Mouse (Mus musculus) MEL (cell line): ENCODE results near the gene Gtf2ird1. TPM values are rescaled to one million over a fixed set of nuclear protein-coding genes. Genes with fewer than 3 reads are reported as not detected.
A peak's percentile ranks its signal among the peaks of the same experiment; 100 is the strongest.

Source experiments
- DNase-seq: peaks from one replicate; pipeline ENCODE4 v3.0.0; 2011; ENCODE audit warnings: low read depth, low spot score
- H3K27ac ChIP-seq: 2 replicates; pipeline ENCODE4 v1.5.1; 2012; ENCODE audit warnings: low read depth, mild to moderate bottlenecking, control low read depth, low read length, moderate library complexity; ENCODE audit not compliant: control insufficient read depth
- H3K27me3 ChIP-seq, 2 experiments: fragments of 150-350 bp in 1 of 2; sonication (generic) in 1 of 2; 2 replicates each; pipeline ENCODE4 v1.6.1; 2012; ENCODE audit warnings: low read length in 2 of 2, mild to moderate bottlenecking in 2 of 2, improper control_type of control experiment in 1 of 2, moderate library complexity in 1 of 2; ENCODE audit not compliant: insufficient read depth in 2 of 2, control insufficient read depth in 1 of 2
- H3K36me3 ChIP-seq, 2 experiments: 2 replicates each; pipeline ENCODE4 v1.6.1; 2012 to 2014; ENCODE audit warnings: low read length in 2 of 2, improper control_type of control experiment in 1 of 2, inconsistent platforms in 1 of 2, mild to moderate bottlenecking in 1 of 2; ENCODE audit not compliant: insufficient read depth in 2 of 2, control insufficient read depth in 1 of 2
- H3K4me1 ChIP-seq, 2 experiments: fragments of 150-350 bp in 1 of 2; sonication (generic) in 1 of 2; 2 replicates each; pipeline ENCODE4 v1.6.1; 2012; ENCODE audit warnings: low read length in 2 of 2, improper control_type of control experiment in 1 of 2, mild to moderate bottlenecking in 1 of 2; ENCODE audit not compliant: insufficient read depth in 2 of 2, control insufficient read depth in 1 of 2
- H3K4me3 ChIP-seq, 2 experiments: fragments of 150-350 bp in 1 of 2; sonication (generic) in 1 of 2; 2 replicates each; pipeline ENCODE4 v1.5.1; 2012; ENCODE audit warnings: low read depth in 2 of 2, low read length in 2 of 2, mild to moderate bottlenecking in 2 of 2, moderate library complexity in 2 of 2, control low read depth in 1 of 2, improper control_type of control experiment in 1 of 2; ENCODE audit not compliant: control insufficient read depth in 1 of 2, insufficient read depth in 1 of 2
- H3K79me2 ChIP-seq: 2 replicates; pipeline ENCODE4 v1.6.1; 2012; ENCODE audit warnings: mild to moderate bottlenecking, low read length, moderate library complexity; ENCODE audit not compliant: control insufficient read depth, poor library complexity, insufficient read depth
- H3K9ac ChIP-seq: 2 replicates; pipeline ENCODE4 v1.6.1; 2012; ENCODE audit warnings: low read depth, mild to moderate bottlenecking, control low read depth, low read length, moderate library complexity; ENCODE audit not compliant: control insufficient read depth, poor library complexity, severe bottlenecking
- H3K9me3 ChIP-seq: fragments of 150-350 bp; sonication (generic); replicated peaks from 2 replicates; pipeline ENCODE4 v1.6.1; 2012; ENCODE audit warnings: mild to moderate bottlenecking, low read length, improper control_type of control experiment, moderate library complexity; ENCODE audit not compliant: insufficient read depth
- CHD1 ChIP-seq: IDR thresholded peaks from 2 replicates; pipeline ENCODE4 v1.6.1; 2012; ENCODE audit warnings: low read depth, mild to moderate bottlenecking, inconsistent platforms, low read length, improper control_type of control experiment
- CTCF ChIP-seq, 3 experiments: IDR thresholded peaks in 2 of 3; conservative IDR thresholded peaks in 1 of 3; 2 replicates each; pipeline ENCODE4 v1.5.1; 2011 to 2012; ENCODE audit warnings: low read length in 3 of 3, low read depth in 2 of 3, mild to moderate bottlenecking in 2 of 3, improper control_type of control experiment in 1 of 3, inconsistent platforms in 1 of 3, mixed read lengths in 1 of 3, moderate library complexity in 1 of 3; ENCODE audit not compliant: control insufficient read depth in 1 of 3, insufficient read depth in 1 of 3, poor library complexity in 1 of 3, severe bottlenecking in 1 of 3
- EP300 ChIP-seq, 2 experiments: IDR thresholded peaks; 2 replicates each; pipeline ENCODE4 v1.6.1; 2011; ENCODE audit warnings: improper control_type of control experiment in 2 of 2, low read length in 2 of 2, low read depth in 1 of 2, mild to moderate bottlenecking in 1 of 2
- ETS1 ChIP-seq: IDR thresholded peaks from 2 replicates; pipeline ENCODE4 v1.6.1; 2012; ENCODE audit warnings: low read depth, mild to moderate bottlenecking, inconsistent platforms, low read length, improper control_type of control experiment, moderate library complexity
- KAT2A ChIP-seq: conservative IDR thresholded peaks from 2 replicates; pipeline ENCODE4 v1.6.1; 2012; ENCODE audit warnings: low read depth, low read length, improper control_type of control experiment, inconsistent platforms
- MAX ChIP-seq: IDR thresholded peaks from 2 replicates; pipeline ENCODE4 v1.6.1; 2011; ENCODE audit warnings: low read length, improper control_type of control experiment
- MYB ChIP-seq: IDR thresholded peaks from 2 replicates; pipeline ENCODE4 v1.6.1; 2011; ENCODE audit warnings: mild to moderate bottlenecking, low read depth, low read length, improper control_type of control experiment
- MYC ChIP-seq: IDR thresholded peaks from 2 replicates; pipeline ENCODE4 v1.6.1; 2011; ENCODE audit warnings: low read depth, mild to moderate bottlenecking, low read length, improper control_type of control experiment, moderate library complexity
- NELFE ChIP-seq: IDR thresholded peaks from 2 replicates; pipeline ENCODE4 v1.6.1; 2011; ENCODE audit warnings: low read depth, low read length, improper control_type of control experiment
- NRF1 ChIP-seq: IDR thresholded peaks from 2 replicates; pipeline ENCODE4 v1.6.1; 2014; ENCODE audit warnings: low read depth, mild to moderate bottlenecking, inconsistent platforms, low read length, improper control_type of control experiment, moderate library complexity; ENCODE audit not compliant: poor library complexity, insufficient read depth, severe bottlenecking
- POLR2AphosphoS2 ChIP-seq: IDR thresholded peaks from 2 replicates; pipeline ENCODE4 v1.6.1; 2011; ENCODE audit warnings: low read length, improper control_type of control experiment
- POLR2AphosphoS5 ChIP-seq: IDR thresholded peaks from 2 replicates; pipeline ENCODE4 v1.6.1; 2012; ENCODE audit warnings: low read depth, borderline replicate concordance, mild to moderate bottlenecking, inconsistent platforms, low read length, moderate library complexity, mixed read lengths
- RCOR1 ChIP-seq: IDR thresholded peaks from 2 replicates; pipeline ENCODE4 v1.6.1; 2012; ENCODE audit warnings: low read depth, mild to moderate bottlenecking, inconsistent platforms, low read length, improper control_type of control experiment
- SIN3A ChIP-seq: IDR thresholded peaks from 2 replicates; pipeline ENCODE4 v1.6.1; 2012; ENCODE audit warnings: low read length, improper control_type of control experiment, inconsistent platforms
- TAL1 ChIP-seq: IDR thresholded peaks from 2 replicates; pipeline ENCODE4 v1.6.1; 2012; ENCODE audit warnings: mild to moderate bottlenecking, inconsistent platforms, low read length, moderate library complexity, mixed read lengths
- USF1 ChIP-seq: IDR thresholded peaks from 2 replicates; pipeline ENCODE4 v1.6.1; 2014; ENCODE audit warnings: low read depth, mild to moderate bottlenecking, inconsistent platforms, low read length, improper control_type of control experiment, moderate library complexity
- ZMIZ1 ChIP-seq: IDR thresholded peaks from 2 replicates; pipeline ENCODE4 v1.6.1; 2012; ENCODE audit warnings: low read depth, mild to moderate bottlenecking, inconsistent platforms, low read length, improper control_type of control experiment, moderate library complexity
- polyA plus RNA-seq, 2 experiments: library from polyadenylated mRNA; stranded (reverse) in 1 of 2; unstranded in 1 of 2; fragments of >175 nt in 1 of 2; fragments of >200 nt in 1 of 2; gene quantifications; 2 replicates each; pipeline versions ENCODE4 v1.2.1 to v1.2.4; 2012; ENCODE audit warnings: low replicate concordance in 2 of 2, low read depth in 1 of 2; ENCODE audit not compliant: insufficient read length in 2 of 2, insufficient read depth in 1 of 2, missing spikeins in 1 of 2
- total RNA-seq: library from RNA; depleted of rRNA; stranded (reverse); fragments of 300-350 nt; gene quantifications from 2 replicates; pipeline ENCODE4 v1.2.3, GENCODE M21; 2012

Gene Gtf2ird1
- total and polyA plus RNA-seq, 3 experiments = 15.2 to 54.7 TPM; not detected in 1

- H3K4me3 ChIP-seq = no peak overlapping the region
- DNase-seq = peak; percentile 37
- H3K4me1 ChIP-seq = no peaks in the 10 kb centered on the region
- no peak for TF ChIP-seq POLR2AphosphoS5
- TF ChIP-seq TAL1 = no peak
- TF ChIP-seq CTCF (IDR thresholded peaks at IDR 0.05 in 2 of 3, conservative IDR thresholded peaks at IDR 0.05 in 1 of 3; ENCODE audit: control insufficient read depth in 1 of 3, insufficient read depth in 1 of 3, low read depth in 2 of 3, low read length in 3 of 3, poor library complexity in 1 of 3, severe bottlenecking in 1 of 3) = no peak
- no peak for TF ChIP-seq USF1
- TF ChIP-seq SIN3A = no peak
- TF ChIP-seq ZMIZ1 = no peak
- no peak for TF ChIP-seq NRF1
- no peak for TF ChIP-seq MAX
- TF ChIP-seq MYB = no peak
- H3K27me3 ChIP-seq = no peaks in the 10 kb centered on the region
- no peaks in the 10 kb centered on the region for H3K36me3 ChIP-seq
- no peak overlapping the region for H3K27ac ChIP-seq
- H3K79me2 ChIP-seq = no peaks in the 10 kb centered on the region
- no peaks in the 10 kb centered on the region for H3K9me3 ChIP-seq
- no peak overlapping the region for H3K9ac ChIP-seq
Observed at GRCm38 (mm10) chr5:134467030-134467549, 10.6 kb upstream of the Gtf2ird1 start.

DNA sequence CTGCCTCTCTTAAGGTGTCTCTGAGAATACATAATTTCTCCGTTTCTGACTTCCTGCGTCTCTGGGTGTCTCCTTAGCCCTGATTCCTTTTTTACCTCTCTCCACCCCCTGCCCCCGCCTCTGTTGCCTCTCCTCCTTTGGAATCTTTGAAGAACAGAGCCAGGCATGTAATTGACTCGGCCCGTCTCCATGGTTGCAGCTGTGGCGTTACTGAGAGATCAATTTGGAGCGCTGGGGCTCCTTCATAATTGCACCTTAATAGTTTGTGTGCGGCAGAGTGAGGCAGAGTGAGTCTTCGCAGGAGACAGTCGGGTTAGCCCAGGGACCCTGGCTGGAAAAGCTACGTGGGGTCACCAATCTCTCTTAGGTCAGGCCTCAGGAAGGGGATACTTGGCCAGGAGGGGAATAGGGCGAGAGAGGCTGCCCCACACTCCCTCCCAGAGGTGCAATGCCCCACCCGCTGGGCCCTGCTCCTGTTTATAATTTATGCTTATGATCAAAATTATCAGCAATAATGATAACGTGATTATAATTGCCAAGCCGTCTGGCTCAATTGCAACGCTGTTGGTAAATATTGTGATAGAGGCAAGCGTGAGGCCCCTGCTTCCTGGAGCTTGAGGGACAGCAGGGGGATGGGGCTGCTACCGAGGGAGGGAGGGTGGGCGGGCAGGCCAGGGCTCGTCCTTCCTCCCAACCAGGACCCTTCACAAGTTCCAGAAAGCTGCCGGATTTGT lies 9.9 kb upstream of the Gtf2ird1 start:
- H3K27ac ChIP-seq = no peak overlapping the region
- DNase-seq = no peak
- H3K9me3 ChIP-seq = no peaks in the 10 kb centered on the region
- no peak for TF ChIP-seq RCOR1
- no peak for TF ChIP-seq CHD1
- TF ChIP-seq CTCF (IDR thresholded peaks at IDR 0.05 in 2 of 3, conservative IDR thresholded peaks at IDR 0.05 in 1 of 3; ENCODE audit: control insufficient read depth in 1 of 3, insufficient read depth in 1 of 3, low read depth in 2 of 3, low read length in 3 of 3, poor library complexity in 1 of 3, severe bottlenecking in 1 of 3) = no peak
- no peak for TF ChIP-seq POLR2AphosphoS2
- TF ChIP-seq TAL1 = no peak
- TF ChIP-seq MYC = no peak
- no peak for TF ChIP-seq ZMIZ1
- no peak for TF ChIP-seq EP300 (IDR thresholded peaks at IDR 0.05; ENCODE audit: low read depth in 1 of 2, low read length in 2 of 2)
- TF ChIP-seq KAT2A = no peak
- TF ChIP-seq ETS1 = no peak
- TF ChIP-seq NELFE = no peak
- no peak overlapping the region for H3K4me3 ChIP-seq
- no peaks in the 10 kb centered on the region for H3K4me1 ChIP-seq
- no peak overlapping the region for H3K9ac ChIP-seq
- H3K36me3 ChIP-seq = no peaks in the 10 kb centered on the region
- no peaks in the 10 kb centered on the region for H3K27me3 ChIP-seq
- H3K79me2 ChIP-seq = no peaks in the 10 kb centered on the region
